Mouse (Mus musculus): ENCODE results near the gene Slco2a1.

- no peak for TF ChIP-seq CTCF (IDR thresholded peaks at IDR 0.05; ENCODE audit: borderline replicate concordance, insufficient read depth, low read depth, low read length)
- no peak for TF ChIP-seq POLR2A (IDR thresholded peaks at IDR 0.05; ENCODE audit: borderline replicate concordance, insufficient read depth, low read length)
Measured at GRCm38 (mm10) chr9:103053829-103054228, 65.3 kb downstream of the Slco2a1 start.

All from cerebellum, adult 2 months (tissue).